Mouse (Mus musculus) limb, embryonic 12.5 days (tissue): ENCODE data around the gene Gm960. TPM values are rescaled to one million over a fixed set of nuclear protein-coding genes. Genes with fewer than 3 reads are reported as not detected.

Experiments used
- ATAC-seq: fragments of 200-750 bp; cut with Nextera tagmentation; 2 replicates; pipeline ENCODE4 v1.8.0; 2017; ENCODE audit warnings: low read depth, moderate TSS enrichment; ENCODE audit not compliant: insufficient number of reproducible peaks, insufficient read depth, low FRiP score, low TSS enrichment
- H3K27ac ChIP-seq: fragments of 300-500 bp; sonication (generic); 2 replicates; pipeline ENCODE4 v1.5.1; 2016; ENCODE audit warnings: mild to moderate bottlenecking, moderate library complexity
- H3K27me3 ChIP-seq: fragments of 300-500 bp; sonication (generic); 2 replicates; pipeline ENCODE4 v1.6.1; 2016; ENCODE audit warnings: mild to moderate bottlenecking, moderate library complexity
- H3K36me3 ChIP-seq: fragments of 300-500 bp; sonication (generic); 2 replicates; pipeline ENCODE4 v1.6.1; 2016; ENCODE audit warnings: mild to moderate bottlenecking, moderate library complexity
- H3K4me1 ChIP-seq: fragments of 300-500 bp; sonication (generic); replicated peaks from 2 replicates; pipeline ENCODE4 v1.6.1; 2016
- H3K4me2 ChIP-seq: fragments of 300-500 bp; sonication (generic); 2 replicates; pipeline ENCODE4 v1.6.1; 2016; ENCODE audit warnings: mild to moderate bottlenecking, moderate library complexity
- H3K4me3 ChIP-seq: fragments of 300-500 bp; sonication (generic); replicated peaks from 2 replicates; pipeline ENCODE4 v1.5.1; 2016; ENCODE audit warnings: mild to moderate bottlenecking
- H3K9ac ChIP-seq: fragments of 300-500 bp; sonication (generic); replicated peaks from 2 replicates; pipeline ENCODE4 v1.6.1; 2016; ENCODE audit warnings: mild to moderate bottlenecking, moderate library complexity
- H3K9me3 ChIP-seq: fragments of 300-500 bp; sonication (generic); 2 replicates; pipeline ENCODE4 v1.6.1; 2016; ENCODE audit warnings: mild to moderate bottlenecking, moderate library complexity
- WGBS: fragments of 180-500 bp; shearing (Covaris S2); methylation state at CpG from one replicate; pipeline ENCODE4 v1.1.7; 2016; 5-methylcytosine and 5-hydroxymethylcytosine counted together
- polyA plus RNA-seq: library from polyadenylated mRNA; unstranded; fragments of >200 nt; fragmentation: Nextera tagmentation; extraction: Ambion mirVana; gene quantifications from 2 replicates; pipeline ENCODE4 v1.2.1, GENCODE M21; 2016

Gene Gm960
- 5.6 and 6.9 TPM in 2 replicates for polyA plus RNA-seq

DNA sequence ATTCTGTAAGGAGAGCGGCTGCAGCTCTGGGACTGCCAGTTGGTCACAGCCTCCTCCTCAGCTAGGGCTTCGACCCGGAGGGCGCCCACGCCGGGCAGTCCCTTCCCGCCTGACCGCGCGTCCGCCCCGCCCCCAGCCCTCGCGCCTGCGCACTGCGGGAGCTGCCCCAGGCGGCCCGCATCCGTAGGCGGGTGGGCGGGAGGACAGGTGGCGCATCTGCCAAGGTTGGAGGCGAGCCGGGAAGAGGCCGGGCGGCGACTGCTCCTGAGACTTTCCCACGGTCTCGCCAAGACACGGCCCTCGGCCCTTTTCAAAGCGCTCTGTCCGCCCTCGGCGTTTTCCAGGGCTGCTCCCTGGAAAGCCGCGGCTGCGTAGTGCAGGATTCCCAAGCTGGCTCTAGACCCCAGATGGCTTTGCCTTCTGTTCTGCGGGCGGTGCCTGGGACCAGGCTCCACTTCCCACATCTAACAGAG lies at the start of gene Gm960:
Gene Gm960, minus strand, starts transcription at position 464 of the 473 bp plus-strand sequence.
- Histone ChIP-seq H3K4me2 (peak within 1 kb of the TSS; percentile 84), H3K27ac (no peak within 1 kb of the TSS), H3K27me3 (peaks cover 65% of the 10 kb centered on the region), H3K9me3 (0 out of 2 replicates have a peak, but pooled peaks cover 4% of the 10 kb centered on the region), H3K9ac (peak within 1 kb of the TSS; percentile 50; the same call in 1 of the 2 replicates), H3K36me3 (no peaks in the 10 kb centered on the region), H3K4me3 (peak within 1 kb of the TSS; percentile 59), H3K4me1 (peaks cover 3% of the 10 kb centered on the region; the same call in 1 of the 2 replicates)
- under 1% methylated on average over 40 of the region's 40 CpGs for WGBS
- peak; percentile 31; the same call in 1 of the 2 replicates for ATAC-seq

DNA sequence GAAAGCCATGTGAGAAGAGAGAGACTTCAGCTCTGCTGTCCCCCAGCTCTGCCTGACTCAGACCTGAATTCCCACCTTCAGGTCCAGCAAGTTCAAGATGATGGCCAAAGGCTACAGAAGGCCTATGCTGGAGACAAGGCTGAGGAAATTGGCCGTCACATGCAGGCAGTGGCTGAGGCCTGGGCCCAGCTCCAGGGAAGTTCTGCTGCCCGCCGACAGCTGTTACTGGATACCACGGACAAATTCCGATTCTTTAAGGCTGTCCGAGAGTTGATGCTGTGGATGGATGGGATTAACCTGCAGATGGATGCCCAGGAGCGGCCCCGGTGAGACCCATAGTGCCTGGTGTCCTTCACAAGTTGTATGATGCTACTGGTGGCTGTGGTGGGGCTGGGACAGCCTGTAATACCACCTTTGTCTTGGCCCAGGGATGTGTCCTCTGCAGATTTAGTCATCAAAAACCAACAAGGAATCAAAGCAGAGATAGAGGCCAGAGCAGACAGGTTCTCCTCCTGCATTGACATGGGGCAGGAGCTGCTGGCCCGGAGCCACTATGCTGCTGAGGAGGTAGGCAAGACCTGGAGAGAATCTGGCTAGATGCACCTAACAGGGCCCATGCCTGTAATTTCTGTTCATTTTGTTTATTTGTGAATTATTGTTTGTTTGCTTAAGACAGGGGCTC lies 49.3 kb upstream of the Gm960 start:
- no peaks in the 10 kb centered on the region for H3K27me3 ChIP-seq
- WGBS, result 90% methylated on average over 9 of the region's 9 CpGs
- no peak overlapping the region for H3K4me3 ChIP-seq
- H3K9ac ChIP-seq, result no peak overlapping the region
- H3K4me1 ChIP-seq, result 0 out of 2 replicates have a peak, but pooled peaks cover 3% of the 10 kb centered on the region
- no peaks in the 10 kb centered on the region for H3K9me3 ChIP-seq
- H3K27ac ChIP-seq, result no peak overlapping the region
- H3K4me2 ChIP-seq, result no peak overlapping the region
- ATAC-seq, result no peak
- peaks cover 3% of the 10 kb centered on the region; the same call in 1 of the 2 replicates for H3K36me3 ChIP-seq

DNA sequence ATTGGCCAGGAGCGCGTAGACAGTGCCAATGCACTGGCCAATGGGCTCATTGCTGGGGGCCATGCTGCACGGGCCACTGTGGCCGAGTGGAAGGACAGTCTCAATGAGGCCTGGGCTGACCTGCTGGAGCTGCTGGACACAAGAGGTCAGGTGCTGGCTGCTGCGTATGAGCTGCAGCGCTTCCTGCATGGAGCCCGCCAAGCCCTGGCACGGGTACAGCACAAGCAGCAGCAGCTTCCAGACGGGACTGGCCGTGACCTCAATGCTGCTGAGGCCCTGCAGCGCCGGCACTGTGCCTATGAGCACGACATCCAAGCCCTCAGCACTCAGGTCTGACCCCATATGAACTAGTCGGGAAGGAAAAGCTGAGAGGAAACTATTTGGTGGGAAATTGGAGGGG lies 48.1 kb upstream of the Gm960 start:
- 0 out of 2 replicates have a peak, but pooled peaks cover 4% of the 10 kb centered on the region for H3K4me1 ChIP-seq
- no peak overlapping the region for H3K4me2 ChIP-seq
- H3K36me3 ChIP-seq, result peaks cover 3% of the 10 kb centered on the region; the same call in 1 of the 2 replicates
- no peak overlapping the region for H3K27ac ChIP-seq
- ATAC-seq, result no peak
- H3K9me3 ChIP-seq, result no peaks in the 10 kb centered on the region
- H3K27me3 ChIP-seq, result no peaks in the 10 kb centered on the region
- no peak overlapping the region for H3K9ac ChIP-seq
- no peak overlapping the region for H3K4me3 ChIP-seq
- WGBS, result 86% methylated on average over 14 of the region's 14 CpGs

DNA sequence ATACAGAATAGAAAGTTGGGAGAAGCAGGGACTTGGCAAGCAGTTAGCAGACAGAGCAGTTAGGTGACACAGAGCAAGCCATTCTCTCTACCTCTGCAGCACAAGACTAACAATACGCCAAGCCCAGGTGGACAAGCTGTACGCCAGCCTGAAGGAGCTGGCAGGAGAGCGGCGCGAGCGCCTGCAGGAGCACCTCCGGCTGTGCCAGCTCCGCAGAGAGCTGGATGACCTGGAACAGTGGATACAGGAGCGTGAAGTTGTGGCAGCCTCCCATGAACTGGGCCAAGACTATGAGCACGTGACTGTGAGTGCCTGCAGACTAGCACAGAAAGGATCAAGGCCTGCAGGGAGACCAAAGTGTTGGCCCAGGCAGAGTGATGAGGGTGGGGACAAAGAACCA lies 47.2 kb upstream of the Gm960 start:
- H3K27ac ChIP-seq, result no peak overlapping the region
- no peak for ATAC-seq
- H3K9ac ChIP-seq, result no peak overlapping the region
- no peak overlapping the region for H3K4me3 ChIP-seq
- H3K4me1 ChIP-seq, result 0 out of 2 replicates have a peak, but pooled peaks cover 4% of the 10 kb centered on the region
- no peak overlapping the region for H3K4me2 ChIP-seq
- no peaks in the 10 kb centered on the region for H3K9me3 ChIP-seq
- WGBS, result 94% methylated on average over 10 of the region's 10 CpGs
- H3K27me3 ChIP-seq, result no peaks in the 10 kb centered on the region
- H3K36me3 ChIP-seq, result peaks cover 3% of the 10 kb centered on the region; the same call in 1 of the 2 replicates

DNA sequence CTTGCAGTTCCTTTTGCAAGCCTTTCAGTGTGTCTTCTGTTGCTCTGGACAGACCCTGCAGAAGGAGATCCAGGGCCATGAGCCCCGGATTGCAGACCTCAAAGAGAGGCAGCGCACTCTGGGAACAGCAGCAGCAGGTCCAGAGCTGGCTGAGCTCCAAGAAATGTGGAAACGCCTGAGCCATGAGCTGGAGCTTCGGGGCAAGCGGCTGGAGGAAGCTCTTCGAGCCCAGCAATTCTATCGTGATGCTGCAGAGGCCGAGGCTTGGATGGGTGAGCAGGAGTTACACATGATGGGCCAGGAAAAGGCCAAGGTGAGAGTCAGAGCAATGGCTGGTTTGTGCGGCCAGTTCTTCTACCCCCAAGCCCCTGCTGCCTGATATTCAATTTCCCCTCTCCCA lies 46.6 kb upstream of the Gm960 start:
- no peak for ATAC-seq
- Histone ChIP-seq H3K9me3 (no peaks in the 10 kb centered on the region), H3K9ac (0 out of 2 replicates have a peak overlapping the region, but pooled peaks have one; percentile 12), H3K27ac (no peak overlapping the region), H3K4me1 (0 out of 2 replicates have a peak, but pooled peaks cover 4% of the 10 kb centered on the region), H3K27me3 (no peaks in the 10 kb centered on the region), H3K4me2 (no peak overlapping the region), H3K36me3 (no peaks in the 10 kb centered on the region), H3K4me3 (no peak overlapping the region)
- WGBS, result 79% methylated on average over 9 of the region's 9 CpGs

DNA sequence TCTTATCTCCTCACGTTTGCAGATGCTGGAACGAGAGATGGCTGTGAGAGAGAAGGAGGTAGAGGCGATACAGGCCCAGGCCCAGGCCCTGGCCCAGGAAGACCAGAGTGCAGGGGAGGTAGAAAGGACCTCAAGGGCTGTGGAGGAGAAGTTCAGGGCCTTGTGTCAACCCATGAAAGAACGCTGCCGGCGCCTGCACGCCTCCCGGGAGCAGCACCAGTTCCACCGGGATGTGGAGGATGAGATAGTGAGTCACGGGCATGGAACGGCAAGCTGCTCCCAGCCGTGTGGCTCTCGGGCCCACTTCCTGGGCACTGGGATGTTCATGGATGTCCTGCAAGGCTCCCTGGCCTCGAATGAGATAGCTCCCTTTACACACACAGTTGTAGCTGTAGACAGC lies 45.6 kb upstream of the Gm960 start:
- no peak overlapping the region for H3K9ac ChIP-seq
- no peak overlapping the region for H3K27ac ChIP-seq
- H3K27me3 ChIP-seq, result no peaks in the 10 kb centered on the region
- 0 out of 2 replicates have a peak, but pooled peaks cover 4% of the 10 kb centered on the region for H3K36me3 ChIP-seq
- H3K4me1 ChIP-seq, result 0 out of 2 replicates have a peak, but pooled peaks cover 4% of the 10 kb centered on the region
- H3K4me3 ChIP-seq, result no peak overlapping the region
- no peak overlapping the region for H3K4me2 ChIP-seq
- no peaks in the 10 kb centered on the region for H3K9me3 ChIP-seq
- ATAC-seq, result no peak
- 83% methylated on average over 14 of the region's 14 CpGs for WGBS

DNA sequence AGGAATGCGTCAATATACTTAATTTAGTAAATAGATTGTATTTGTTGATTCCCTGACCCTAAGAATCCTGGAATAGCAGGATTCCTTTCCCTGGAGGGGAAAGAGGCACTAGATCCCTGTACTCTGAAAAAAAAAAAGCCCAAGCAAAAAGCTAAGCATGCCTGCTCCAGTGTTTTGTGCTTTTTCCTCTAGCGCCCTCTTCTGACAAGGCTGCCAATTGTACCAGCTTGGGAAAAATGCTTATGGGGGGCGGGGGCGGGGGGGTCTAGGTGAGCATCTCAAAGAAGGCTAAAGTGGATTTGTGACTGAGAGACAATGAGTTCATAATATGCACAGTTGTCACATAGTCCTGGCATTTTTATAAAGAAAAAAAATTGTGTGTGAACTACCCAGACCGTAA lies 45.1 kb upstream of the Gm960 start:
- H3K4me3 ChIP-seq, result no peak overlapping the region
- no peaks in the 10 kb centered on the region for H3K27me3 ChIP-seq
- H3K4me1 ChIP-seq, result 0 out of 2 replicates have a peak, but pooled peaks cover 4% of the 10 kb centered on the region
- H3K27ac ChIP-seq, result no peak overlapping the region
- no peak for ATAC-seq
- H3K4me2 ChIP-seq, result no peak overlapping the region
- WGBS, result 40% methylated on average over 5 of the region's 5 CpGs
- 0 out of 2 replicates have a peak, but pooled peaks cover 4% of the 10 kb centered on the region for H3K36me3 ChIP-seq
- no peak overlapping the region for H3K9ac ChIP-seq
- no peaks in the 10 kb centered on the region for H3K9me3 ChIP-seq

DNA sequence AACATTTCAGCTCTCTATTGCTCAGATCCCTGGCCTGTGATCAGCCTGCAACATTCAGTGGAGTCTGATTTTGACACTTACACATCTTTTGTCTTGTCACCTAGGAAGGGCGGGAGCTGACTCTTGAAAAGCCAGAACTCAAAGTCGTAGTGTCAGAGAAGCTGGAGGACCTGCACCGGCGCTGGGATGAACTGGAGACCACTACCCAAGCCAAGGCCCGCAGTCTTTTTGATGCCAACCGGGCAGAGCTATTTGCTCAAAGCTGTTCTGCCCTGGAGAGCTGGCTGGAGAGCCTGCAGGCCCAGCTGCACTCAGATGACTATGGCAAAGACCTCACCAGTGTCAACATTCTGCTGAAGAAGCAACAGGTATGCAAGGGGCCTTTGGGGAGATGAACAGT lies 43.8 kb upstream of the Gm960 start:
- WGBS, result 91% methylated on average over 6 of the region's 6 CpGs
- Histone ChIP-seq H3K27me3 (no peaks in the 10 kb centered on the region), H3K4me1 (0 out of 2 replicates have a peak, but pooled peaks cover 4% of the 10 kb centered on the region), H3K36me3 (peaks cover 14% of the 10 kb centered on the region; the same call in 1 of the 2 replicates), H3K9ac (no peak overlapping the region), H3K4me2 (no peak overlapping the region), H3K9me3 (no peaks in the 10 kb centered on the region), H3K4me3 (no peak overlapping the region), H3K27ac (no peak overlapping the region)
- no peak for ATAC-seq

DNA sequence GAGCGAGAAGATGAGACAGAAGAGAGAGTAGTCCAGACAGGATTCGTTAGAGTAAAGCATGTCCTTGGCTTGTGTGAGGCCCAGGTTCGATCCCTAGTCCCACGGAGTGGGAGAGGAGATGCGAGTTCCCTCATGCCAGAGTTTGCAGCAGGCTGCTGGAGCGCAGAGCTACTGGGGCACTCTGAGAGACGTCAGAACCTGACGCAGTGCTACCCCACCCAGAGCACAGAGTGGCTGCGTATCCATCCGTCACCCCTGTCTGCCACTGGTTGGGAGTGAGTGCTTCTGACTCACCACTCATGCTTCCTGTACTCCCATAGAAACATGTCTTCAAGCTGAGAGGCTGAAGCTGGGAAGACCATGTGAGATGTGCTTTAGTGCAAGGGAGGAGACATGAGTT lies 43.0 kb upstream of the Gm960 start:
- Histone ChIP-seq H3K27ac (no peak overlapping the region), H3K4me1 (0 out of 2 replicates have a peak, but pooled peaks cover 4% of the 10 kb centered on the region), H3K4me2 (no peak overlapping the region), H3K36me3 (peaks cover 14% of the 10 kb centered on the region; the same call in 1 of the 2 replicates), H3K9ac (no peak overlapping the region), H3K4me3 (no peak overlapping the region), H3K9me3 (no peaks in the 10 kb centered on the region), H3K27me3 (no peaks in the 10 kb centered on the region)
- WGBS, result 79% methylated on average over 10 of the region's 10 CpGs
- ATAC-seq, result no peak

DNA sequence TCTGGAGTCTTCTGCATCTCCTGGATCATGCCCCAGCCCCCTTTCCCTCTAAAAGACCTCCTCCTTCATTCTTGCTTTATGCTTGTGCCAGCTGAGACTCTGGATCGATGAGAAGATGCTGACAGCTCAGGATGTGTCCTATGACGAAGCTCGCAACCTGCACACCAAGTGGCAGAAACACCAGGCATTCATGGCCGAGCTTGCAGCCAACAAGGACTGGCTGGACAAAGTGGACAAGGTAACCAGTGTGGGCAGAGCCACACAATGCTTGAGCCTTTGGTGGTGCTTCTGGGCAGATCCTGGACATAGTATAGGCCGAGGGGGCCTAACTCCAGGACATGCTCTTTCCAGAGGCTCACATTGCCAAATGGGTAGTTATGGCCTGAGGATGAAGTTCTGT lies 41.3 kb upstream of the Gm960 start:
- H3K9ac ChIP-seq, result no peak overlapping the region
- ATAC-seq, result no peak

DNA sequence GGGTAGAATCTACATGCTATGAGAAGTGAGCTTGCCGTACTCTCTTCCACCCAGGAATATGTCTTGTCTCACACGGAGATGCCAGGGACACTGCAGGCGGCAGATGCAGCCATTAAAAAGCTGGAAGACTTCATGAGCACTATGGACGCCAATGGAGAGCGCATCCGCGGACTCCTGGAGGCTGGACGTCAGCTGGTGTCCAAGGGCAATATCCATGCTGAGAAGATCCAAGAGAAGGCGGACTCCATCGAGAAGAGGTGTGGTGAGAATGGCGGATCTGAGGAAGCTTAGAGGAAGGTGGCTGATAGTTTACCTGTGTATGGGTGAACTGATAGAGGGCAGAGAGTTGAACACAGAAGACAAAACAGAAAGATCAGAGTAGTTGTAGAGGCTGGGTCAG lies 40.6 kb upstream of the Gm960 start:
- 91% methylated on average over 11 of the region's 11 CpGs for WGBS
- ATAC-seq, result no peak
- Histone ChIP-seq H3K27ac (no peak overlapping the region), H3K9me3 (no peaks in the 10 kb centered on the region), H3K4me2 (no peak overlapping the region), H3K4me3 (no peak overlapping the region), H3K4me1 (0 out of 2 replicates have a peak, but pooled peaks cover 4% of the 10 kb centered on the region), H3K36me3 (peaks cover 20% of the 10 kb centered on the region), H3K27me3 (no peaks in the 10 kb centered on the region), H3K9ac (no peak overlapping the region)

More for the DNA sequence above, 41.3 kb upstream of the Gm960 start:
- 90% methylated on average over 5 of the region's 5 CpGs for WGBS
- Histone ChIP-seq H3K36me3 (peaks cover 14% of the 10 kb centered on the region; the same call in 1 of the 2 replicates), H3K27me3 (no peaks in the 10 kb centered on the region), H3K4me1 (0 out of 2 replicates have a peak, but pooled peaks cover 4% of the 10 kb centered on the region), H3K4me3 (no peak overlapping the region), H3K27ac (no peak overlapping the region), H3K4me2 (no peak overlapping the region), H3K9me3 (no peaks in the 10 kb centered on the region)
